In genomic region chr4:45506613-45507012, GRCm38 (mm10) we compare ENCODE assay signal across 11 mouse cellular contexts. TPM values are rescaled to one million over a fixed set of nuclear protein-coding genes. Genes with fewer than 3 reads are reported as not detected.
DNase-seq lines count a peak whose midpoint lies in the region; ATAC-seq and TF ChIP-seq lines count a peak whose summit lies in the region.
"Had no signal": no experiment of that assay in that cellular context is flagged by ENCODE, and none has a peak within 500 bp of the region (broad histone marks: within the 10 kb centered on the region; RNA-seq: fewer than 3 reads in every experiment).

No protein-coding gene starts in this region.

- ATAC-seq in heart, embryonic 12.5 days (ENCODE audit: insufficient number of reproducible peaks, low FRiP score) = no peak
- ATAC-seq in lung, embryonic 14.5 days (ENCODE audit: insufficient read depth) = no peak
- ATAC-seq in intestine, postnatal 0 days = no peak
- ATAC-seq in stomach, embryonic 15.5 days (ENCODE audit: insufficient read depth, low FRiP score, low read depth) = no peak

- no peak for TF ChIP-seq POLR2A in lung, adult 2 months (IDR thresholded peaks at IDR 0.05; ENCODE audit: borderline replicate concordance, extremely low read depth, low read depth, low read length)

- peak overlapping the region; percentile 99 for H3K27ac ChIP-seq in heart, embryonic 12.5 days (ENCODE audit: poor library complexity, severe bottlenecking)
- H3K27ac ChIP-seq in lung, embryonic 14.5 days (ENCODE audit: low read depth) = peak overlapping the region; percentile 65; the same call in 1 of the 2 replicates
- H3K27ac ChIP-seq in intestine, postnatal 0 days (ENCODE audit: low read depth, low read length) = no peak overlapping the region
- H3K27ac ChIP-seq in stomach, embryonic 15.5 days = 0 out of 2 replicates have a peak overlapping the region, but pooled peaks have one; percentile 41
- H3K27ac ChIP-seq: forebrain, embryonic 12.5 days had no signal

- no peaks in the 10 kb centered on the region for H3K9me3 ChIP-seq in heart, embryonic 12.5 days (replicated peaks)
- H3K9me3 ChIP-seq in lung, embryonic 14.5 days (ENCODE audit: low read depth, low read length) = no peaks in the 10 kb centered on the region
- no peaks in the 10 kb centered on the region for H3K9me3 ChIP-seq in intestine, postnatal 0 days (ENCODE audit: control insufficient read depth)
- no peaks in the 10 kb centered on the region for H3K9me3 ChIP-seq in stomach, embryonic 15.5 days
- H3K9me3 ChIP-seq: forebrain, embryonic 12.5 days had no signal

- DNase-seq in heart, postnatal 4 days = no peak
- DNase-seq in lung, embryonic 14.5 days = no peak
- no peak for DNase-seq in lung, adult 2 months
- no peak for DNase-seq in thymus, postnatal 36 days
- no peak for DNase-seq in ovary, postnatal 14 days (ENCODE audit: low spot score)
- DNase-seq: right cerebral cortex, postnatal 4 days; thymus, adult 18-20 months had no signal

- peaks cover 89% of the 10 kb centered on the region for H3K4me1 ChIP-seq in heart, embryonic 12.5 days (replicated peaks)
- peaks cover 31% of the 10 kb centered on the region for H3K4me1 ChIP-seq in lung, embryonic 14.5 days (ENCODE audit: insufficient read depth)
- peaks cover 31% of the 10 kb centered on the region for H3K4me1 ChIP-seq in lung, adult 2 months (ENCODE audit: control insufficient read depth, insufficient read depth, low read length)
- H3K4me1 ChIP-seq in intestine, postnatal 0 days (replicated peaks; ENCODE audit: control insufficient read depth, insufficient read depth, low read length) = peaks cover 30% of the 10 kb centered on the region
- peaks cover 44% of the 10 kb centered on the region for H3K4me1 ChIP-seq in stomach, embryonic 15.5 days

- 17% methylated on average over 5 of the region's 5 CpGs for WGBS in heart, embryonic 12.5 days
- WGBS in lung, embryonic 14.5 days = 40% methylated on average over 5 of the region's 5 CpGs
- 34% methylated on average over 5 of the region's 5 CpGs for WGBS in lung, adult 2 months
- 49% methylated on average over 5 of the region's 5 CpGs for WGBS in intestine, postnatal 0 days
- 52% methylated on average over 5 of the region's 5 CpGs for WGBS in stomach, embryonic 15.5 days

- no peak for TF ChIP-seq CTCF in lung, embryonic 14.5 days (IDR thresholded peaks at IDR 0.05; ENCODE audit: low read depth)
- no peak for TF ChIP-seq CTCF in lung, adult 2 months (IDR thresholded peaks at IDR 0.05; ENCODE audit: insufficient read depth, low read length)
- 0 out of 2 replicates have a peak, but pooled peaks have one; percentile 4 for TF ChIP-seq CTCF in intestine, postnatal 0 days (IDR thresholded peaks at IDR 0.05; ENCODE audit: low read depth)

- peak overlapping the region; percentile 48 for H3K9ac ChIP-seq in heart, embryonic 12.5 days
- H3K9ac ChIP-seq in lung, embryonic 14.5 days = no peak overlapping the region; the same call in 1 of the 2 replicates
- H3K9ac ChIP-seq in intestine, postnatal 0 days (ENCODE audit: low read depth, low read length) = no peak overlapping the region
- H3K9ac ChIP-seq in stomach, embryonic 15.5 days = no peak overlapping the region
- H3K9ac ChIP-seq: forebrain, embryonic 12.5 days had no signal

- no peaks in the 10 kb centered on the region for H3K36me3 ChIP-seq in heart, embryonic 12.5 days
- H3K36me3 ChIP-seq in lung, embryonic 14.5 days (ENCODE audit: insufficient read depth) = no peaks in the 10 kb centered on the region
- H3K36me3 ChIP-seq in intestine, postnatal 0 days (ENCODE audit: control insufficient read depth, insufficient read depth) = no peaks in the 10 kb centered on the region
- no peaks in the 10 kb centered on the region for H3K36me3 ChIP-seq in stomach, embryonic 15.5 days
- H3K36me3 ChIP-seq: forebrain, embryonic 12.5 days had no signal

- H3K27me3 ChIP-seq in heart, embryonic 12.5 days (replicated peaks) = no peaks in the 10 kb centered on the region
- no peaks in the 10 kb centered on the region for H3K27me3 ChIP-seq in lung, embryonic 14.5 days (ENCODE audit: insufficient read depth, low read length)
- no peaks in the 10 kb centered on the region for H3K27me3 ChIP-seq in intestine, postnatal 0 days (replicated peaks; ENCODE audit: control insufficient read depth, insufficient read depth, low read length)
- H3K27me3 ChIP-seq in stomach, embryonic 15.5 days (replicated peaks) = no peaks in the 10 kb centered on the region
- H3K27me3 ChIP-seq: forebrain, embryonic 12.5 days had no signal

- H3K4me2 ChIP-seq in heart, embryonic 12.5 days = peak overlapping the region; percentile 48
- H3K4me2 ChIP-seq in lung, embryonic 14.5 days = no peak overlapping the region
- H3K4me2 ChIP-seq in intestine, postnatal 0 days (replicated peaks; ENCODE audit: low read depth) = no peak overlapping the region; the same call in 1 of the 2 replicates
- no peak overlapping the region for H3K4me2 ChIP-seq in stomach, embryonic 15.5 days
- H3K4me2 ChIP-seq: forebrain, embryonic 12.5 days had no signal

- no peak overlapping the region for H3K4me3 ChIP-seq in heart, embryonic 12.5 days
- no peak overlapping the region for H3K4me3 ChIP-seq in lung, embryonic 14.5 days (ENCODE audit: low read depth, low read length)
- no peak overlapping the region for H3K4me3 ChIP-seq in lung, adult 2 months (replicated peaks; ENCODE audit: extremely low read depth, low read depth, low read length)
- no peak overlapping the region for H3K4me3 ChIP-seq in intestine, postnatal 0 days (ENCODE audit: low read depth, low read length)
- no peak overlapping the region for H3K4me3 ChIP-seq in stomach, embryonic 15.5 days (replicated peaks)
- H3K4me3 ChIP-seq: forebrain, embryonic 12.5 days had no signal

RNA-seq across cellular contexts. Expression of gene Shb, which starts 25.7 kb away (rescaled TPM):
- polyA plus RNA-seq in heart, embryonic 12.5 days (2016; fragmentation: Nextera tagmentation; extraction: Ambion mirVana) = 13.9 and 15.3 TPM in 2 replicates
- 10 to 100 TPM; 69.3 to 70.9 TPM for total RNA-seq in heart, postnatal 4 days (2021)
- polyA plus RNA-seq in lung, embryonic 14.5 days (2014; fragmentation: Nextera tagmentation; extraction: Ambion mirVana) = 10.6 TPM in 2 replicates
- 36.2 and 37.7 TPM in 2 replicates for polyA plus RNA-seq in lung, adult 2 months (2012; rRNA removed)
- 7.2 and 7.5 TPM in 2 replicates for polyA plus RNA-seq in intestine, postnatal 0 days (2015; fragmentation: Nextera tagmentation; extraction: Ambion mirVana)
- 5.4 and 5.8 TPM in 2 replicates for polyA plus RNA-seq in stomach, embryonic 15.5 days (2015; fragmentation: Nextera tagmentation; extraction: Ambion mirVana)
